Mouse (Mus musculus): ENCODE results near the gene Bsn. TPM values are rescaled to one million over a fixed set of nuclear protein-coding genes. Genes with fewer than 3 reads are reported as not detected.

Gene Bsn
- polyA plus RNA-seq, 1 experiment from 2014 or later: 4.1 TPM

GRCm38 (mm10) chr9:108049016-108049455 lies 141.1 kb downstream of the Bsn start, which contains the start of gene Gmppb:
Gene Gmppb, plus strand, starts transcription at chr9:108049242.
- H3K27ac ChIP-seq (ENCODE audit: low read depth): peak within 1 kb of the TSS; percentile 80
- H3K36me3 ChIP-seq (ENCODE audit: control insufficient read depth, insufficient read depth, low read length): peaks cover 57% of the 10 kb centered on the region
- peak; percentile 91 for ATAC-seq (replicated peaks; ENCODE audit: low FRiP score, low TSS enrichment, low read depth)
- H3K4me2 ChIP-seq (ENCODE audit: low read length): peak within 1 kb of the TSS; percentile 93
- peaks cover 19% of the 10 kb centered on the region; the same call in 1 of the 2 replicates for H3K4me1 ChIP-seq (replicated peaks; ENCODE audit: control insufficient read depth, insufficient read depth, low read length)
- peak within 1 kb of the TSS; percentile 91 for H3K4me3 ChIP-seq (ENCODE audit: low read depth, low read length)
- peak; percentile 96 for DNase-seq (ENCODE audit: low spot score)
- no peaks in the 10 kb centered on the region for H3K27me3 ChIP-seq (replicated peaks; ENCODE audit: control insufficient read depth, insufficient read depth, low read length)
- peak within 1 kb of the TSS; percentile 82 for H3K9ac ChIP-seq (ENCODE audit: low read length)
- WGBS: under 1% methylated on average over 39 of the region's 39 CpGs
- no peaks in the 10 kb centered on the region for H3K9me3 ChIP-seq (ENCODE audit: control insufficient read depth, low read length)

GRCm38 (mm10) chr9:108048566-108048955 lies 141.6 kb downstream of the Bsn start:
- Histone ChIP-seq H3K27me3 (replicated peaks; ENCODE audit: control insufficient read depth, insufficient read depth, low read length) (no peaks in the 10 kb centered on the region), H3K9me3 (ENCODE audit: control insufficient read depth, low read length) (no peaks in the 10 kb centered on the region), H3K27ac (ENCODE audit: low read depth) (peak overlapping the region; percentile 74), H3K4me3 (ENCODE audit: low read depth, low read length) (peak overlapping the region; percentile 91), H3K4me1 (replicated peaks; ENCODE audit: control insufficient read depth, insufficient read depth, low read length) (peaks cover 19% of the 10 kb centered on the region; the same call in 1 of the 2 replicates), H3K9ac (ENCODE audit: low read length) (peak overlapping the region; percentile 82), H3K4me2 (ENCODE audit: low read length) (peak overlapping the region; percentile 93), H3K36me3 (ENCODE audit: control insufficient read depth, insufficient read depth, low read length) (peaks cover 53% of the 10 kb centered on the region)
- 1% methylated on average over 19 of the region's 19 CpGs for WGBS
- no peak for DNase-seq (ENCODE audit: low spot score)
- ATAC-seq (replicated peaks; ENCODE audit: low FRiP score, low TSS enrichment, low read depth): peak; percentile 44

GRCm38 (mm10) chr9:108047601-108048565 lies 142.3 kb downstream of the Bsn start:
- no peak for DNase-seq (ENCODE audit: low spot score)
- peaks cover 58% of the 10 kb centered on the region for H3K36me3 ChIP-seq (ENCODE audit: control insufficient read depth, insufficient read depth, low read length)
- H3K27me3 ChIP-seq (replicated peaks; ENCODE audit: control insufficient read depth, insufficient read depth, low read length): no peaks in the 10 kb centered on the region
- WGBS: 48% methylated on average over 17 of the region's 17 CpGs
- peak overlapping the region; percentile 82; the same call in 1 of the 2 replicates for H3K9ac ChIP-seq (ENCODE audit: low read length)
- no peaks in the 10 kb centered on the region for H3K9me3 ChIP-seq (ENCODE audit: control insufficient read depth, low read length)
- ATAC-seq (replicated peaks; ENCODE audit: low FRiP score, low TSS enrichment, low read depth): no peak
- peak overlapping the region; percentile 93 for H3K4me2 ChIP-seq (ENCODE audit: low read length)
- peak overlapping the region; percentile 74 for H3K27ac ChIP-seq (ENCODE audit: low read depth)
- H3K4me3 ChIP-seq (ENCODE audit: low read depth, low read length): peak overlapping the region; percentile 91; the same call in 1 of the 2 replicates
- peaks cover 15% of the 10 kb centered on the region; the same call in 1 of the 2 replicates for H3K4me1 ChIP-seq (replicated peaks; ENCODE audit: control insufficient read depth, insufficient read depth, low read length)

GRCm38 (mm10) chr9:108046582-108046981 lies 143.6 kb downstream of the Bsn start:
- H3K36me3 ChIP-seq (ENCODE audit: control insufficient read depth, insufficient read depth, low read length): peaks cover 67% of the 10 kb centered on the region
- H3K9ac ChIP-seq (ENCODE audit: low read length): no peak overlapping the region
- no peaks in the 10 kb centered on the region for H3K9me3 ChIP-seq (ENCODE audit: control insufficient read depth, low read length)
- 94% methylated on average over 4 of the region's 4 CpGs for WGBS
- H3K27ac ChIP-seq (ENCODE audit: low read depth): no peak overlapping the region
- H3K4me1 ChIP-seq (replicated peaks; ENCODE audit: control insufficient read depth, insufficient read depth, low read length): peaks cover 15% of the 10 kb centered on the region; the same call in 1 of the 2 replicates
- H3K4me3 ChIP-seq (ENCODE audit: low read depth, low read length): no peak overlapping the region
- no peak overlapping the region for H3K4me2 ChIP-seq (ENCODE audit: low read length)
- DNase-seq (ENCODE audit: low spot score): no peak
- no peak for ATAC-seq (replicated peaks; ENCODE audit: low FRiP score, low TSS enrichment, low read depth)
- H3K27me3 ChIP-seq (replicated peaks; ENCODE audit: control insufficient read depth, insufficient read depth, low read length): no peaks in the 10 kb centered on the region

Small RNA genes within 50 kb of the gene (microRNA-seq; reads per million reads assigned to microRNA genes)
- gene Gm47303: not detected
- gene Mir7088: not detected

Other genes with a start within 250 kb of the Bsn start
- 23.9 and 24.1 TPM in 2 replicates for gene Traip, start 240.2 kb downstream of the Bsn start, polyA plus RNA-seq (2014; fragmentation: Nextera tagmentation; extraction: Ambion mirVana)
- gene Uba7, start 214.9 kb downstream of the Bsn start, polyA plus RNA-seq (2014; fragmentation: Nextera tagmentation; extraction: Ambion mirVana): 48.0 and 51.1 TPM in 2 replicates
- 8.7 and 11.4 TPM in 2 replicates for gene Gm20661, start 207.3 kb downstream of the Bsn start, polyA plus RNA-seq (2014; fragmentation: Nextera tagmentation; extraction: Ambion mirVana)
- 58.7 and 62.4 TPM in 2 replicates for gene Inka1, start 204.5 kb downstream of the Bsn start, polyA plus RNA-seq (2014; fragmentation: Nextera tagmentation; extraction: Ambion mirVana)
- gene Cdhr4, start 197.9 kb downstream of the Bsn start, polyA plus RNA-seq (2014; fragmentation: Nextera tagmentation; extraction: Ambion mirVana): 15.7 and 27.3 TPM in 2 replicates
- gene Gm20662, start 194.0 kb downstream of the Bsn start, polyA plus RNA-seq (2014; fragmentation: Nextera tagmentation; extraction: Ambion mirVana): 0.42 and 0.90 TPM in 2 replicates
- 24.6 and 25.8 TPM in 2 replicates for gene Ip6k1, start 187.9 kb downstream of the Bsn start, polyA plus RNA-seq (2014; fragmentation: Nextera tagmentation; extraction: Ambion mirVana)
- gene Gmppb, start 141.1 kb downstream of the Bsn start, polyA plus RNA-seq (2014; fragmentation: Nextera tagmentation; extraction: Ambion mirVana): 29.1 and 33.5 TPM in 2 replicates
- gene Amigo3, start 137.2 kb downstream of the Bsn start, polyA plus RNA-seq (2014; fragmentation: Nextera tagmentation; extraction: Ambion mirVana): 2.5 and 2.7 TPM in 2 replicates
- gene Mst1, start 109.9 kb downstream of the Bsn start, polyA plus RNA-seq (2014; fragmentation: Nextera tagmentation; extraction: Ambion mirVana): 0.17 and 0.78 TPM in 2 replicates
- 30.7 and 33.2 TPM in 2 replicates for gene Rnf123, start 107.0 kb downstream of the Bsn start, polyA plus RNA-seq (2014; fragmentation: Nextera tagmentation; extraction: Ambion mirVana)
- 57.7 and 61.1 TPM in 2 replicates for gene Apeh, start 95.8 kb downstream of the Bsn start, polyA plus RNA-seq (2014; fragmentation: Nextera tagmentation; extraction: Ambion mirVana)
- 71.7 and 75.6 TPM in 2 replicates for gene Dag1, start 73.6 kb upstream of the Bsn start, polyA plus RNA-seq (2014; fragmentation: Nextera tagmentation; extraction: Ambion mirVana)
- gene Nicn1, start 100.0 kb upstream of the Bsn start, polyA plus RNA-seq (2014; fragmentation: Nextera tagmentation; extraction: Ambion mirVana): 38.9 and 41.2 TPM in 2 replicates
- 23.0 and 24.2 TPM in 2 replicates for gene Amt, start 106.5 kb upstream of the Bsn start, polyA plus RNA-seq (2014; fragmentation: Nextera tagmentation; extraction: Ambion mirVana)
- 281 and 309 TPM in 2 replicates for gene Rhoa, start 115.7 kb upstream of the Bsn start, polyA plus RNA-seq (2014; fragmentation: Nextera tagmentation; extraction: Ambion mirVana)
- gene Tcta, start 115.8 kb upstream of the Bsn start, polyA plus RNA-seq (2014; fragmentation: Nextera tagmentation; extraction: Ambion mirVana): 27.5 and 30.4 TPM in 2 replicates
- gene Gpx1, start 148.5 kb upstream of the Bsn start, polyA plus RNA-seq (2014; fragmentation: Nextera tagmentation; extraction: Ambion mirVana): 760 and 815 TPM in 2 replicates
- 103 and 114 TPM in 2 replicates for gene Usp4, start 157.5 kb upstream of the Bsn start, polyA plus RNA-seq (2014; fragmentation: Nextera tagmentation; extraction: Ambion mirVana)
- gene 1700102P08Rik, start 202.4 kb upstream of the Bsn start, polyA plus RNA-seq (2014; fragmentation: Nextera tagmentation; extraction: Ambion mirVana): 0.55 and 0.66 TPM in 2 replicates
- 1.5 and 1.7 TPM in 2 replicates for gene Ccdc36, start 238.1 kb upstream of the Bsn start, polyA plus RNA-seq (2014; fragmentation: Nextera tagmentation; extraction: Ambion mirVana)
- gene BC048562, start 246.1 kb upstream of the Bsn start, polyA plus RNA-seq (2014; fragmentation: Nextera tagmentation; extraction: Ambion mirVana): not detected in 2 replicates